Mouse (Mus musculus) spleen, postnatal 36 days (tissue): Measurements from ENCODE around the gene Slc25a42.

Experiments
- DNase-seq, 2 experiments: peaks; one replicate each; pipeline ENCODE4 v3.0.0; 2022; ENCODE audit warnings: low spot score in 2 of 2, mixed read lengths in 1 of 2

Slc25a42 gene

GRCm38 (mm10) chr8:70215092-70215491 is 3.0 kb upstream of the Slc25a42 start:
- DNase-seq: no peak

GRCm38 (mm10) chr8:70214411-70214810 is 2.3 kb upstream of the Slc25a42 start:
- DNase-seq: no peak

GRCm38 (mm10) chr8:70211726-70212111 is 386 bp downstream of the Slc25a42 start:
- DNase-seq: peak in 1 of 2 experiments; percentile 28

- no peak for DNase-seq
Observed at GRCm38 (mm10) chr8:70211275-70211674, 830 bp downstream of the Slc25a42 start.

GRCm38 (mm10) chr8:70210538-70210937 is 1.6 kb downstream of the Slc25a42 start:
- no peak for DNase-seq

GRCm38 (mm10) chr8:70208130-70208529 is 4.0 kb downstream of the Slc25a42 start:
- DNase-seq: no peak

- no peak for DNase-seq
Observed at GRCm38 (mm10) chr8:70204757-70205156, 7.3 kb downstream of the Slc25a42 start.

- no peak for DNase-seq
Observed at GRCm38 (mm10) chr8:70203072-70203471, 9.0 kb downstream of the Slc25a42 start.

GRCm38 (mm10) chr8:70201417-70201816 is 10.7 kb downstream of the Slc25a42 start:
- DNase-seq: peak; percentile 38 to 55

- peak; percentile 15 to 21 for DNase-seq
Observed at GRCm38 (mm10) chr8:70200098-70200681, 11.9 kb downstream of the Slc25a42 start.

- no peak for DNase-seq
Observed at GRCm38 (mm10) chr8:70197603-70198002, 14.5 kb downstream of the Slc25a42 start.

- DNase-seq: no peak
Observed at GRCm38 (mm10) chr8:70195762-70196161, 16.3 kb downstream of the Slc25a42 start.

- DNase-seq: no peak
Observed at GRCm38 (mm10) chr8:70194191-70194590, 17.9 kb downstream of the Slc25a42 start.

GRCm38 (mm10) chr8:70193238-70193637 is 18.9 kb downstream of the Slc25a42 start:
- DNase-seq: no peak

GRCm38 (mm10) chr8:70188707-70189106 is 23.4 kb downstream of the Slc25a42 start:
- DNase-seq: no peak

GRCm38 (mm10) chr8:70183194-70183593 is 28.9 kb downstream of the Slc25a42 start:
- no peak for DNase-seq

GRCm38 (mm10) chr8:70181903-70182252 is 30.2 kb downstream of the Slc25a42 start:
- no peak for DNase-seq

- DNase-seq: peak in 1 of 2 experiments; percentile 18
Observed at GRCm38 (mm10) chr8:70181212-70181902, 30.7 kb downstream of the Slc25a42 start.

- no peak for DNase-seq
Observed at GRCm38 (mm10) chr8:70179082-70179481, 33.0 kb downstream of the Slc25a42 start.

GRCm38 (mm10) chr8:70178231-70178630 is 33.9 kb downstream of the Slc25a42 start:
- DNase-seq: no peak

GRCm38 (mm10) chr8:70174079-70174478 is 38.0 kb downstream of the Slc25a42 start:
- no peak for DNase-seq

- DNase-seq: no peak
Observed at GRCm38 (mm10) chr8:70173320-70173719, 38.8 kb downstream of the Slc25a42 start.

- DNase-seq: peak; percentile 90 to 91
Observed at GRCm38 (mm10) chr8:70172043-70172681, 39.9 kb downstream of the Slc25a42 start, which contains the start of gene Tmem161a. Gene Tmem161a (plus strand): TSS chr8:70172356.
